11 mouse cellular contexts compared by ENCODE assay signal in the genomic region with DNA sequence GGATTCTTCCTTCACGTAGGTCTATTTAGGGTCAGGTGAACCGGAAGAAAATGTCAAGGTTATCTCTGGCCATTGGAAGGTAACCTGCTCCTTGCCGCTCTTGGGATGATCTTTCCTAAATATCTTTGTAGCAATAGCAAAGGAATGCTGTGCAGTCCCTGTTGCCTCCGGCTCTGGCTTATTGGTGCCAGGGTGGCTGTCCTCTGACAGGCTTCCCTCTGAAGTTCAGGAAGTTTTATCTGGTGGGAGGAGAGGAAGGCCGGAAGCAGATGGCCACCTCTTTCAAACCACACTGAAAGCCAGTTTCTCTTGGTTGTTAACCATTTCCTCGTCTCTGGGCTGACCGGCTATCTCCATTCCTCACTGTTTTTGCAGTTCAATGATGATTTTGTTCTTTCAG. TPM values are rescaled to one million over a fixed set of nuclear protein-coding genes. Genes with fewer than 3 reads are reported as not detected.
DNase-seq lines count a peak whose midpoint lies in the region; ATAC-seq and TF ChIP-seq lines count a peak whose summit lies in the region.
"Had no signal": no experiment of that assay in that cellular context is flagged by ENCODE, and none has a peak within 500 bp of the region (broad histone marks: within the 10 kb centered on the region; RNA-seq: fewer than 3 reads in every experiment).

No protein-coding gene starts in this region.

- intact Hi-C loops in left cerebral cortex, postnatal 10 days (cut with DNase I) = no loop called here

- no peaks in the 10 kb centered on the region for H3K36me3 ChIP-seq in kidney, postnatal 0 days (ENCODE audit: insufficient read depth, low read length)
- H3K36me3 ChIP-seq in heart, embryonic 15.5 days = no peaks in the 10 kb centered on the region
- H3K36me3 ChIP-seq in liver, embryonic 12.5 days = no peaks in the 10 kb centered on the region
- H3K36me3 ChIP-seq: embryonic facial prominence, embryonic 13.5 days; midbrain, embryonic 12.5 days had no signal

- H3K9ac ChIP-seq in kidney, postnatal 0 days (ENCODE audit: low read depth, low read length) = no peak overlapping the region
- no peak overlapping the region for H3K9ac ChIP-seq in heart, embryonic 15.5 days
- no peak overlapping the region for H3K9ac ChIP-seq in liver, embryonic 12.5 days
- H3K9ac ChIP-seq: embryonic facial prominence, embryonic 13.5 days; midbrain, embryonic 12.5 days had no signal

- H3K4me2 ChIP-seq in kidney, postnatal 0 days (ENCODE audit: low read length) = peak overlapping the region; percentile 1; the same call in 1 of the 2 replicates
- peak overlapping the region; percentile 43 for H3K4me2 ChIP-seq in heart, embryonic 15.5 days
- H3K4me2 ChIP-seq in liver, embryonic 12.5 days = peak overlapping the region; percentile 42
- H3K4me2 ChIP-seq: embryonic facial prominence, embryonic 13.5 days; midbrain, embryonic 12.5 days had no signal

- no peaks in the 10 kb centered on the region for H3K9me3 ChIP-seq in kidney, postnatal 0 days (replicated peaks; ENCODE audit: low read length)
- no peaks in the 10 kb centered on the region for H3K9me3 ChIP-seq in heart, embryonic 15.5 days (replicated peaks)
- H3K9me3 ChIP-seq in liver, embryonic 12.5 days (replicated peaks) = no peaks in the 10 kb centered on the region

- H3K27me3 ChIP-seq in kidney, postnatal 0 days (ENCODE audit: insufficient read depth, low read length) = no peaks in the 10 kb centered on the region
- H3K27me3 ChIP-seq in heart, embryonic 15.5 days = no peaks in the 10 kb centered on the region
- H3K27me3 ChIP-seq in liver, embryonic 12.5 days (replicated peaks) = peaks cover 4% of the 10 kb centered on the region; the same call in 1 of the 2 replicates
- H3K27me3 ChIP-seq: embryonic facial prominence, embryonic 13.5 days; midbrain, embryonic 12.5 days had no signal

- DNase-seq in kidney, postnatal 0 days (ENCODE audit: low spot score) = peak; percentile 52
- no peak for DNase-seq in kidney, postnatal 36 days
- DNase-seq in left cerebral cortex, postnatal 10 days (ENCODE audit: extremely low spot score in 1 of 2, low spot score in 2 of 2) = no peak
- DNase-seq in gastrocnemius, adult 18-20 months (ENCODE audit: low spot score) = no peak
- DNase-seq: right cerebral cortex, postnatal 14 days had no signal

- peak overlapping the region; percentile 32; the same call in 1 of the 2 replicates for H3K27ac ChIP-seq in kidney, postnatal 0 days
- peak overlapping the region; percentile 78 for H3K27ac ChIP-seq in heart, embryonic 15.5 days
- peak overlapping the region; percentile 66 for H3K27ac ChIP-seq in liver, embryonic 12.5 days
- H3K27ac ChIP-seq: hindbrain, postnatal 0 days; midbrain, embryonic 12.5 days had no signal

- no peaks in the 10 kb centered on the region for H3K4me1 ChIP-seq in kidney, postnatal 0 days (replicated peaks; ENCODE audit: insufficient read depth, low read length)
- peaks cover 22% of the 10 kb centered on the region for H3K4me1 ChIP-seq in heart, embryonic 15.5 days (replicated peaks)
- peaks cover 27% of the 10 kb centered on the region for H3K4me1 ChIP-seq in liver, embryonic 12.5 days
- H3K4me1 ChIP-seq: embryonic facial prominence, embryonic 13.5 days; midbrain, embryonic 12.5 days had no signal

- 29% methylated on average over 7 of the region's 7 CpGs for WGBS in kidney, postnatal 0 days
- 22% methylated on average over 7 of the region's 7 CpGs for WGBS in heart, embryonic 15.5 days
- WGBS in liver, embryonic 12.5 days (ENCODE audit: insufficient replicate concordance) = 7% methylated on average over 7 of the region's 7 CpGs

- TF ChIP-seq CTCF in kidney, postnatal 0 days (IDR thresholded peaks at IDR 0.05; ENCODE audit: low read depth) = no peak

- H3K4me3 ChIP-seq in kidney, postnatal 0 days (replicated peaks; ENCODE audit: low read depth, low read length) = no peak overlapping the region
- H3K4me3 ChIP-seq in heart, embryonic 15.5 days = peak overlapping the region; percentile 13; the same call in 1 of the 2 replicates
- peak overlapping the region; percentile 17 for H3K4me3 ChIP-seq in liver, embryonic 12.5 days
- H3K4me3 ChIP-seq: embryonic facial prominence, embryonic 13.5 days; midbrain, embryonic 12.5 days had no signal

- no peak for ATAC-seq in kidney, postnatal 0 days (replicated peaks; ENCODE audit: low FRiP score, low read depth)
- ATAC-seq in heart, embryonic 15.5 days (replicated peaks; ENCODE audit: insufficient number of reproducible peaks, insufficient read depth, low FRiP score, low read depth) = no peak
- ATAC-seq in liver, embryonic 12.5 days = peak; percentile 40; the same call in 1 of the 2 replicates
- ATAC-seq in megakaryocyte-erythroid progenitor cell, adult 5-6 weeks (replicated peaks; ENCODE audit: low FRiP score, low TSS enrichment, poor library complexity, severe bottlenecking) = 0 out of 2 replicates have a peak, but pooled peaks have one; percentile 11
- ATAC-seq: hindbrain, postnatal 0 days had no signal

RNA-seq across cellular contexts. Expression of a gene that starts 10.5 kb away (rescaled TPM):
- 8.5 and 8.6 TPM in 2 replicates for polyA plus RNA-seq in kidney, postnatal 0 days (2015; fragmentation: Nextera tagmentation; extraction: Ambion mirVana)
- polyA plus RNA-seq in heart, embryonic 15.5 days (2015; fragmentation: Nextera tagmentation; extraction: Ambion mirVana) = 7.1 and 7.3 TPM in 2 replicates
- polyA plus RNA-seq in liver, embryonic 12.5 days (2016; fragmentation: Nextera tagmentation; extraction: Ambion mirVana) = 4.8 and 4.9 TPM in 2 replicates
- total RNA-seq in megakaryocyte-erythroid progenitor cell, adult 5-6 weeks (2014; fragmentation: Nextera tagmentation) = 39.5 and 43.9 TPM in 2 replicates
- total RNA-seq in megakaryocyte-erythroid progenitor cell, adult 5-6 weeks (2017) = 59.8 and 62.4 TPM in 2 replicates
- 100 to 1,000 TPM; 102 to 104 TPM for total RNA-seq in left cerebral cortex, postnatal 10 days (2021)
- total RNA-seq in gastrocnemius, adult 18-20 months (2021) = 100 to 1,000 TPM in 1 of 2 experiments, 10 to 100 TPM in 1; 96.7 to 105 TPM

RNA-seq across cellular contexts. Expression of a gene that starts 32.7 kb away (rescaled TPM):
- polyA plus RNA-seq in kidney, postnatal 0 days (2015; fragmentation: Nextera tagmentation; extraction: Ambion mirVana) = 42.3 and 48.9 TPM in 2 replicates
- polyA plus RNA-seq in heart, embryonic 15.5 days (2015; fragmentation: Nextera tagmentation; extraction: Ambion mirVana) = 41.0 and 49.6 TPM in 2 replicates
- polyA plus RNA-seq in liver, embryonic 12.5 days (2016; fragmentation: Nextera tagmentation; extraction: Ambion mirVana) = 25.8 and 27.7 TPM in 2 replicates
- 23.1 and 29.9 TPM in 2 replicates for total RNA-seq in megakaryocyte-erythroid progenitor cell, adult 5-6 weeks (2014; fragmentation: Nextera tagmentation)
- 15.1 and 35.5 TPM in 2 replicates for total RNA-seq in megakaryocyte-erythroid progenitor cell, adult 5-6 weeks (2017)
- total RNA-seq in left cerebral cortex, postnatal 10 days (2021) = 10 to 100 TPM; 32.8 to 33.0 TPM
- 10 to 100 TPM in 1 of 2 experiments, 1 to 10 TPM in 1; 8.9 to 10.6 TPM for total RNA-seq in gastrocnemius, adult 18-20 months (2021)

Comparison
In these comparisons a context has a peak if more than half of its experiments do, and no peak if none do; other contexts are left out.
1. ATAC-seq: peak in liver, embryonic 12.5 days (single experiment) and megakaryocyte-erythroid progenitor cell, adult 5-6 weeks (single experiment); none in kidney, postnatal 0 days (single experiment) and heart, embryonic 15.5 days (single experiment).
2. Peak in every context shown above with its lines, with median percentiles within 50 percentile points of each other: H3K27ac ChIP-seq and H3K4me2 ChIP-seq.